Mouse (Mus musculus): Measurements from ENCODE around the gene Bach1.
"Not testable (repeated sequence)": the region's sequence is repeated elsewhere in the genome, so short reads cannot be mapped to it uniquely, and the experiment has no call there.

Gene Bach1

DNA sequence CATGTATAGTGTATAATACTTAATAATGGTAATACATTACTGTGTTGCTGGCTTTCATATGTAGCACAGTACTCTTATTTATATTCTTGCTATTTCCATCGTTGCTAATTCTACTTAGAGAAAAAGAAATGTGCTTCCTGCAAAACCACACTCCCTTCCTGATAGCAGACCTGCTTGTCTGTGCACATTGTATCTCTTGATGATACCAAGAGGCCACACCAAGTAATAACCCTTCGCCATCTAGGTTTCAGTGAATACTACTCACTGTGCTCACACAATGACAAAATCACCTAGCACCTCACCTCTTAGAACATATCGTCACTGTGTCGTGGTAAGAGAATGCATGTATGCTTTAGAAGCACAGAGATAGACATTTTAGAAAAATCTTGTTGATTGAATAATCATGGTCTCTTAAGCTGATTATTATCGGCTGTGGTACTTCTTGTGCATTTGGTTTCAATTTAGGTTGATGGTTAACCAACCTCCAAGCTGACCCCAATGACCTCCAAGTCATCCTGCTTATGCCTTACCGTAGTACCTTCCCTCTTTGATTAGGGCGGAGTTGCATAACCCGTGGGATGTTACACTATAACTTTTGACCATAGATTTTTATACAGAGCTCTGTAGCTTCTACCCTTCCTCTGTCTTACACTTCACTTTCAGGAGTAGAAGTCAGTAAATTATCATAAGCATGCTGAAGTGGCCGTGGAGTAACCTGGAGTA, 17.7 kb upstream of the Bach1 start:
- DNase-seq (ENCODE audit: extremely low spot score, low spot score): no peak

DNA sequence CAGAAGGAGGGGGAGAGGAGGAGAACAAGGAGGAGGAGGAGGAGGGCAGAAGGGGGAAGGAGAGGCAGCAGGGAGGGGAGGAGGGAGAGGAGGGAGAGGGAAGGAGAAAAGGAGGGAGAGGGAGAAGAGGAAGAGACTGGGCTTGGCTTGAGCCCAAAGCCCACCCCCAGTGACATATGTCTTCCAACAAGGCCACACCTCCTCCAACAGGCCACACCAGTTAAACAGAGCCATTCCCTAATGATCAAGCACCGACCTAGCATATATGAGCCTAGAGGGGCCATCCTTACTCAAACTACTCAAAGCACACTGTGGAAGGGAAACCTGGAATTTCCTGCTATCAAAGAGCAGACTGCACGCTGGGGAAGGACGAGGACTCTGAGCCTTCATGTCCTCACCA, 16.9 kb upstream of the Bach1 start:
- no peak for DNase-seq (ENCODE audit: extremely low spot score, low spot score)

GRCm38 (mm10) chr16:87686458-87686857, 12.3 kb upstream of the Bach1 start:
- no peak for DNase-seq (ENCODE audit: extremely low spot score, low spot score)

- no peak for DNase-seq (ENCODE audit: extremely low spot score, low spot score)
These were observed 11.4 kb upstream of the Bach1 start for GRCm38 (mm10) chr16:87687346-87687745.

DNA sequence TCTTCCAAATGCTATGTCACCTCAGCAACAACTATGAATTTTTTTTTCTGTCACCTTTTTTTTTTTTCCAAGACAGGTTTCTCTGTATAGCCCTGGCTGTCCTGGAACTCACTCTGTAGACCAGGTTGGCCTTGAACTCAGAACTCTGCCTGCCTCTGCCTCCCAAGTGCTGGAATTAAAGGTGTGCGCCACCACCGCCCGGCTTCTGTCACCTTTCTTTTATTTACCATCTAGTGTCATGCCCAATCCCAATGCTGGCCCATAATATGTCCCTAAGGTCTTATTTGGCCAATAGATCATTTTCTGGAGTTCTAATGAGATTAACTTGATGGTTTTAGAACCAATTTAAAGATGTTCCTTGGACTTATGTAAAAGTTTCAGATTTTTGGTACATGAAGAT, 10.4 kb upstream of the Bach1 start:
- DNase-seq (ENCODE audit: extremely low spot score, low spot score): not testable (repeated sequence)

DNA sequence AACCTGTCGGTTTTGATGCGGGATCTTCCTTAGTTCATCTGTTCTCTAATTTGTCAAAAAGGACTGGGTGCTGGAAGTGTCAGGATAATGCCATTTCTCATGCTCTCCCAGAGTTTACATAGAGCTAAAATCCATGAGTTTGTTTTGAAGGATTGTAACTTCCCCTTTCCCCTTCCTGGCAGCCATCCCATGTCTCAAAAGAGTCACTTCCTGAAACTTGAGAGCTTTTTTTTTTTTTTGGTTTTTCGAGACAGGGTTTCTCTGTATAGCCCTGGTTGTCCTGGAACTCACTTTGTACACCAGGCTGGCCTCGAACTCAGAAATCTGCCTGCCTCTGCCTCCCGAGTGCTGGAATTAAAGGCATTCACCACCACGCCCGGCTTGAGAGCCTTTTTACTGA, 9.9 kb upstream of the Bach1 start:
- not testable (repeated sequence) for DNase-seq (ENCODE audit: extremely low spot score, low spot score)

DNA sequence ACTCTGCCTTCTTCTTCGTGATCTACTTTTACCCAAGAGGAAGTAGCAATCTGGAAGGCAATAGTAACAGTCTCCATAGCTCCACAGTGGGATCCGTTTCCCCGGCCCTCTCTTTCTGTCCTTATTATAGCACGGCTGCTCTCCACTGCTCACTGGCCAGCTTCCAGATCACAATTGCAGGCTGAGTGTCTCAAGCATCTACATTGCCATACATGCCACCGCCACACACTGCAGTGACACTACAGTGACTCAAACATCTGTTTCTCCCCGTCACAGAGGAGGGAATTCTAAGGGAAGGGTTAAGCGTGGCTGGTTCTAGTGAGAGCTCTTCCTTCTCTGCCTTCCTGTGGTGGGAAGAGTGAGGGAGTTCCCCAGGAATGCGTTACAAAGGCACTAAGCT, 9.5 kb upstream of the Bach1 start:
- no peak for DNase-seq (ENCODE audit: extremely low spot score, low spot score)

DNA sequence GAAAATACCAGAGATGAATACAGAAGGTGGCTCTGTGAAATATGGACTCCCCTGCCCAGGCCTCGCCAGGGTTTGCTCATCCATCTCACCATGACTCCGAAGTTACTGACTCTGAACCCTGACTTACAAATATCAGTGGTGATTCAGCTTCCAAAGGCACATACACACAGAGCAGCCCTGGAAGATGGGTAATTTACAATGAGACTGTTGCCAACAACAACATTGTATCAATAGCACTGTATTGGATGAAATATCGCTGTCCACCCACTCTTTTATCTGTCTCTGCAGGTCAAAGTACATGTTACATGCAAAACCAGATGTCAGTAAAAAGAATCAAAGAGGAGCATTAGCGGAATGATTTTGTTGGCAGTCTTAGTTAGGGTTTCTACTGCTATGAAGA, 8.2 kb upstream of the Bach1 start:
- no peak for DNase-seq (ENCODE audit: extremely low spot score, low spot score)

DNA sequence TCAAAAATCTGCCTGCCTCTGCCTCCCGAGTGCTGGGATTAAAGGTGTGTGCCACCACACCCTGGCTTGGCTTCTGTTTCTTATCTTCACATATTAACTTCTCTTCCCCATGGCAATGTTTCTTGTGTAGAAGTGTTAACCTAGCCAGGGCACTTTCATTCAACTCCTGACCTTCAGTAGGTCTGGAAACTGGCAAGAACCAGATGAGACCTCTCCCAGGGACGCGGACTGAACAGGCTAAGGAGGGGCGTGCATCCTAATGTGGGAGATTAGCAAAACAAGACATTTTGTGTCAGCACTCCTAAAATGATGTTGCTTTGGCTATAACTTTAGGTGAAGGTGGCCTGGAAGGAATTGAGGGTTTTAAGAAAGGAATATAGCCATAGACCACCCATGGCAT, 7.6 kb upstream of the Bach1 start:
- DNase-seq (ENCODE audit: extremely low spot score, low spot score): no peak

- no peak for DNase-seq (ENCODE audit: extremely low spot score, low spot score)
These were observed 6.2 kb upstream of the Bach1 start for GRCm38 (mm10) chr16:87692591-87692990.

GRCm38 (mm10) chr16:87697707-87698365, 909 bp upstream of the Bach1 start:
- no peak for DNase-seq (ENCODE audit: extremely low spot score, low spot score)

- peak; percentile 79 for DNase-seq (ENCODE audit: extremely low spot score, low spot score)
These were observed 554 bp downstream of the Bach1 start for GRCm38 (mm10) chr16:87699306-87699692.

- DNase-seq (ENCODE audit: extremely low spot score, low spot score): peak; percentile 68
These were observed 1.1 kb downstream of the Bach1 start for GRCm38 (mm10) chr16:87699693-87700394.

DNA sequence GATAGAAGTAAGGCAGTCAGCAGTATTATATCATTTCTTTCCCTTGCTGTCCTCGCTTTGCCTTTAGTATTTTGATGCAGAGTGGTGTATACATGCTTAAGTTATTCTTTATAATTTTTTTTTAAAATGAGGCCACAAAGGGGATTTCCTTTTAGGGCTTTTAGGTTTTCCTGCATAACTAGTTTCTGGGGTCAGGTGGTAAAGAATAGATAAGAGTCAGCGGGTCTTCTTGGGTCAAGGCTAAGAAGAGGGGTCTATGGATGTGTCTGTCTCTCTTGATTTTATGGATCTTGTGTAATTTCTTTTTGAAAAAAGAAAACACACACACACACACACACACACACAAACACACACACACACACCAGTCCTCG, 1.6 kb downstream of the Bach1 start:
- DNase-seq (ENCODE audit: extremely low spot score, low spot score): no peak

DNA sequence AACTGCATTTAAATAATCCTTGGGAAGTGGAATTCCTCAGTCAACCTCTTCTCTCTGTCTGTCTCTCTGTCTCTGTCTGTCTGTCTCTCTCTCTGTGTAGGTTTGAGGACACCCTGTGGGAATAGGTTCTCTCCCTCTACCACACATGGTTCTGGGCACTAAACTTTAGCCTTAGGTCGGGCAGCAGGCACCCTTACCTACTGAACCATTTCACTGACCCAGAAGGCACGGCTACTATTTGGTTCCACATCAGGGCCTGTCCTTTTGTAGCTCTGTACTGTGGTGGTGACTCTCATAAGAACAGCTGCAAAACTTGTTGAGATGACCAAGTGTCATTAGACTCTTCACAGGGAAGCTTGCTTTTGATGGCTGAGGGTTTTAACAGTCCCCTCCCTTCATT, 3.1 kb downstream of the Bach1 start:
- no peak for DNase-seq (ENCODE audit: extremely low spot score, low spot score)

DNA sequence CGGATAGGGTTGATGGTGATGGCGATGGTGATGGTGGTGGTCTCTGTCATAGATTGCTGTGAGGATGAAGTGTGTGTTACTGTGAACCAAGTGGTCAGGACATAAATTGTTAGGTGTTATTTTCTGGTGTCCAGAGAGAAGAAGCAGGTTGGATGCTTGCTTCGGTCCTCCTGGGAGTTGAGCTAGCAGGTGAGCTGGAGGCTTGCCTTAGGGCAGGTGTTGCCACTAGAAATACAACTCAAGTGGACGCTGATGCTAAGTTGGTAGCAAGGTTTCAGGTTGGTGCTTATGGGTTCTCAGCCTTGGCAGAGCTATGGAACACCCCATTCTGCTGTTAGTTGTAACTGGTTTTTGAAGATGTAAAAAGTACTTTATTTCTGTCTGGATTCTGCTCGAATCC, 4.1 kb downstream of the Bach1 start:
- DNase-seq (ENCODE audit: extremely low spot score, low spot score): no peak

DNA sequence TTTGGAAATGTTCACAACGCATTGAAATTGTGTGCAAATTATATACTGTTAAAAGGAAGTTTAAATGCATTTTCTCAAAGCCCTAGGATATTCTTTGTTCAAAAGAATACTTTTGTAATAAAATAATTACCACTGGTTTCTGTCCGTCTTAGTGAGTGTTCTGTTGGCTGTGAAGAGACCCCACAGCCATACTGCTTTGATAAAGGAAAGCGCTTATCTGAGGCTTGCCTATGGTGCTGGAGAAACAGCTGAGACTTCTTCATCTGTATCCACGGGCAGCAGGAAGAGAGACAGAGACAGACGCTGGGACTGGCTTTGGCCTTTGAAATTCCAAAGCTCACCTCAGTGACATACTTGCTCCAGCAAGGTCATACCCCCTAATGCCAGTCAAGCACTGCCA, 5.5 kb downstream of the Bach1 start:
- no peak for DNase-seq (ENCODE audit: extremely low spot score, low spot score)

- no peak for DNase-seq (ENCODE audit: extremely low spot score, low spot score)
These were observed 7.3 kb downstream of the Bach1 start for GRCm38 (mm10) chr16:87705892-87706589.

DNA sequence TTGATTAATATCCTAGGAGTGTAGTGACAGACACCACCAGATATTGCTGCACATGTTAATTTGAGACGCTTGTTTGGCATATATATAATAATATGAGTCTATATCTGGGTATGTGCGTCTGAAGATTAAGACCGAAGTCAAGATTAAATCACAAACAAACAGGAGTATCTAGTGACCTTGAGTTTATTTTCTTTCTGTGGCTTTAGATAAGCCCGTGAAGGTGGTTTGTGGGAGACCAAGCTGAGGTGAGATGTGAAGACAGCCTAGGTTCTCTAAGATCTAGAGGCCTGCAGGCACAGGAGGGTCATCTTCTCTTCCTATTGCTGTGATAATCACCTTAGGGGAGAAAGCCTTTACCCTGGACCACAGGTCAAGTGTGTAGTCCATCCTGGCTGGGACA, 8.6 kb downstream of the Bach1 start:
- no peak for DNase-seq (ENCODE audit: extremely low spot score, low spot score)

- no peak for DNase-seq (ENCODE audit: extremely low spot score, low spot score)
These were observed 9.8 kb downstream of the Bach1 start for GRCm38 (mm10) chr16:87708570-87708969.

GRCm38 (mm10) chr16:87709144-87709543, 10.4 kb downstream of the Bach1 start:
- DNase-seq (ENCODE audit: extremely low spot score, low spot score): no peak

DNA sequence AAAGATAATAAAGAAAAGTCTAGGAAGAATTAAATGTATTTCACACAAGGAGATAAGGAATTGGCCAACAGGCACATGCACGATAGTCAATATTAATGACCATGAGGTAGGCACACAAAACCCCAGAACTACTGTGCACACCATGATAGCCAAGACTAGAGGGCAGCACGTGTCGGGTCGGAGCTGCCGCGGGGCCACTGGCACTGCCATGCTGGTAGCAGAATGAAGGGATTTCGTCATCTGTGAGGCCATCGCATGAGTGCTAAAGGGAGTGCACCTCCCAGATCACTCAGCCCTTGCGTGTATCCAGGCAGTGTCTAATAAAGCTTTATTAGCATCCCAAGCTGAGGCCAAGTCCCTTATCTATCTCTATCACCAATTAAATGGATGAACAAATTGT, 11.2 kb downstream of the Bach1 start:
- no peak for DNase-seq (ENCODE audit: extremely low spot score, low spot score)
